Mouse (Mus musculus) lung, postnatal 0 days (tissue): Measurements from ENCODE around the gene Cdkal1. TPM values are rescaled to one million over a fixed set of nuclear protein-coding genes. Genes with fewer than 3 reads are reported as not detected.
A peak's percentile ranks its signal among the peaks of the same experiment; 100 is the strongest.

ENCODE experiments used
- ATAC-seq: fragments of 200-750 bp; cut with Nextera tagmentation; 2 replicates; pipeline ENCODE4 v1.8.0; 2017; ENCODE audit warnings: moderate library complexity
- DNase-seq: peaks from one replicate; pipeline ENCODE4 v3.0.0-alpha.2; 2016; ENCODE audit warnings: low spot score
- H3K27ac ChIP-seq: fragments of 300-500 bp; sonication (generic); 2 replicates; pipeline ENCODE4 v1.5.1; 2014; ENCODE audit warnings: antibody characterized with exemption, mild to moderate bottlenecking, low read length, mixed read lengths
- H3K27me3 ChIP-seq: fragments of 300-500 bp; sonication (generic); replicated peaks from 2 replicates; pipeline ENCODE4 v1.6.1; 2014; ENCODE audit warnings: low read length, mixed read lengths; ENCODE audit not compliant: insufficient read depth
- H3K36me3 ChIP-seq: fragments of 300-500 bp; sonication (generic); 2 replicates; pipeline ENCODE4 v1.6.1; 2014; ENCODE audit warnings: low read length, mixed read lengths; ENCODE audit not compliant: insufficient read depth
- H3K4me1 ChIP-seq: fragments of 300-500 bp; sonication (generic); 2 replicates; pipeline ENCODE4 v1.6.1; 2014; ENCODE audit warnings: antibody characterized with exemption, low read depth, low read length, mixed read lengths; ENCODE audit not compliant: insufficient read depth
- H3K4me2 ChIP-seq: fragments of 300-500 bp; sonication (generic); replicated peaks from 2 replicates; pipeline ENCODE4 v1.6.1; 2014; ENCODE audit warnings: low read depth, mild to moderate bottlenecking, low read length, moderate library complexity, mixed read lengths
- H3K4me3 ChIP-seq: fragments of 300-500 bp; sonication (generic); 2 replicates; pipeline ENCODE4 v1.5.1; 2014; ENCODE audit warnings: low read depth, low read length
- H3K9ac ChIP-seq: fragments of 300-500 bp; sonication (generic); replicated peaks from 2 replicates; pipeline ENCODE4 v1.6.1; 2014; ENCODE audit warnings: low read depth, mild to moderate bottlenecking
- H3K9me3 ChIP-seq: fragments of 300-500 bp; sonication (generic); 2 replicates; pipeline ENCODE4 v1.6.1; 2016; ENCODE audit warnings: low read length, mixed read lengths
- CTCF ChIP-seq: IDR thresholded peaks from 2 replicates; pipeline ENCODE4 v1.5.1; 2016; ENCODE audit warnings: antibody characterized with exemption, mild to moderate bottlenecking
- EP300 ChIP-seq: IDR thresholded peaks from 2 replicates; pipeline ENCODE4 v1.6.1; 2016; ENCODE audit warnings: antibody characterized with exemption, mild to moderate bottlenecking, control low read depth
- WGBS: fragments of 180-500 bp; shearing (Covaris S2); extraction: QIAGEN DNeasy Blood & Tissue Kit; methylation state at CpG from one replicate; pipeline ENCODE4 v1.1.7; 2014; 5-methylcytosine and 5-hydroxymethylcytosine counted together
- polyA plus RNA-seq: library from polyadenylated mRNA; unstranded; fragments of >200 nt; fragmentation: Nextera tagmentation; extraction: Ambion mirVana; gene quantifications from 2 replicates; pipeline ENCODE4 v1.2.1, GENCODE M21; 2015

The Cdkal1 gene
- polyA plus RNA-seq, 1 experiment from 2014 or later = 14.7 TPM

DNA sequence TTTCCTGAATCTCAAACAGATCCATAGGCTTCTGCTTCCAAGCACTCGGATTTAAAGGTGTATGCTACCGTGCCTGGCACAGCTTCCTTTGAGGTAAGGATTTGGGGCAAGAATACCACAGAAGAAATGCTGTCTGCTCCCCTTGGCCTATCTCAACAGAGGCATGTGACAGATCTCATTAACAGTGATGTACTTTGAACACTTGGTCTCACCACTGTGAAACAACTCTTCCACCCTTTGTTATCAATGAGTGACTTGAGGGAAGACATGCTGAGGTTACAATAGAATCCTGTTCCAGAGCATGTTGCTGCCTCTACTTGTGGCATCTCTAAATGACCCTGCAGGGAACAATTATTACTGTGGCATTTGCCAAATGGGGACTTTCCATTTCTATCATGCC is 4.6 kb upstream of the Cdkal1 start:
- no peak overlapping the region for H3K9ac ChIP-seq
- ATAC-seq = no peak
- DNase-seq = no peak
- H3K27me3 ChIP-seq = no peaks in the 10 kb centered on the region
- TF ChIP-seq EP300 = no peak
- TF ChIP-seq CTCF = no peak
- H3K27ac ChIP-seq = no peak overlapping the region
- no peaks in the 10 kb centered on the region for H3K36me3 ChIP-seq
- WGBS = 61% methylated on average over 2 of the region's 2 CpGs
- no peaks in the 10 kb centered on the region for H3K4me1 ChIP-seq
- no peaks in the 10 kb centered on the region for H3K9me3 ChIP-seq
- H3K4me2 ChIP-seq = no peak overlapping the region
- no peak overlapping the region for H3K4me3 ChIP-seq

DNA sequence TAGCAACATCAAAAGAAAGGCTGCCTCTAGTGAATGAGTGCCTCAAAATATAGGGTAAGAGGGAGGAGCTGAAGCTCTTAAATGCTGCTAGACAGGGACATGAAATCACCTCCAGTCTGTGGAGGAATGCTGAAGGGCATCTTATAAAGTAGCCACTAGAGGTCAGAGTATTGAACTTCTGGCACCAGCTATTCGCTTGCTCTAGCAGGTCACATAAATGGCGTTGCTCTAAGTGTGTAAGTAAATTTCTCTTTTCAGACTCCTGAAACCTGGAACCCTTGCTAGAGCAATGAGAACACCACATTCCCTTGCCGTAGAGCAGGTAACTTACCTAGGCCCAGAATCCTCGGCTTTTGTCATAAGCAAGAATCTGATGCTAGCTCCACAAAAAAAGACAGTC is 2.0 kb upstream of the Cdkal1 start:
- no peak overlapping the region for H3K9ac ChIP-seq
- ATAC-seq (peak; percentile 64), DNase-seq (peak; percentile 85)
- no peaks in the 10 kb centered on the region for H3K27me3 ChIP-seq
- 14% methylated on average over 4 of the region's 4 CpGs for WGBS
- H3K27ac ChIP-seq = no peak overlapping the region
- H3K4me2 ChIP-seq = no peak overlapping the region
- no peaks in the 10 kb centered on the region for H3K9me3 ChIP-seq
- no peaks in the 10 kb centered on the region for H3K36me3 ChIP-seq
- H3K4me3 ChIP-seq = no peak overlapping the region
- peak; percentile 72 for TF ChIP-seq CTCF
- TF ChIP-seq EP300 = no peak
- H3K4me1 ChIP-seq = no peaks in the 10 kb centered on the region

DNA sequence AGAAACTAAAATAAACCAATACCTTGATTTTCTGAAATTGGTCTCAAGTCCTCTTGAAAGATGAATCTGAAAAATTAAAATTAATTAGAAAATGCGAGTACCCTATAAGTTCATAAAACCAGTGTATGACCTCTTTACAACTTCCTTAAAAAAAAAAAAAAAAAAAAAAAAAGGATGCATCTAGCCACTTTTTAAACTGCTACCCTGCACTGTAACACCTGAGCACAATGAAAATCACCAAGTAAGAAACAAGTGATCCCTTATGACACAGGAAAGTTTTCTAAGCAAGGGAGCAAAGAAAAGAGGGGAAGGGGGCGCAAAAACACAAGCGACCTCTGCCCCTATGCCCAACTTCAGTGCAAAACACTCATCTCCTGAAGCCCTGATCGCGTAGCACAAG is 598 bp downstream of the Cdkal1 start:
- no peak for ATAC-seq
- no peak for TF ChIP-seq CTCF
- TF ChIP-seq EP300 = no peak

DNA sequence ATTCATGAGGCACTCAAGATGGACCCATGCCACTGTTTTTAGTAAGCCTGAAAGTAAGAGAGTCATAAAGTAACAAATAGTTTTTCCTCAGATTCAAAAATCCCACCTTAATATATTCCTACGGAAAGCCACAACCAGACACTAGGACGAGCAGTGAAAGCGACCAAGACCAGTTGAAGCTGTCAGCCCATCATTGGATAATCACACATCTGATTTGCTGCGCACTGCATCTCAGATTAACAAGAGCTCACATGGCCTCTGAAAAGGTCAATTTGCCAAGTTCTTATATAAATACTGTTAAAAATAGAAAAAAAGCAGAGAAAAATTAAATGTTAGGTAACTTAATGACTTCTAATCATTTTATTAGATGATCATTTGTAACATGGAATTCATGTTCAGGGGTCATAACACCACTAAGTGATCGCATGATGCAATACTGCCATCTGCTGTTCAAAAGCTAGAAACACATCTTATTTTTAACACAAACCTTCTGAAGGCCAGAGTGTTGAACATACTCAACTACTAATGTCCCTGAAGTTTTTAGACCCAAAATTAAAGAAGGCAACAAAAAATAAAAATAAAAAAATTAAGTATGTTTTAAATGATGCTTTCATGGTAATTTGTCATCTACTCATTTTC is 16.9 kb downstream of the Cdkal1 start:
- Histone ChIP-seq H3K9ac (no peak overlapping the region), H3K36me3 (no peaks in the 10 kb centered on the region), H3K27me3 (no peaks in the 10 kb centered on the region), H3K4me2 (no peak overlapping the region), H3K9me3 (no peaks in the 10 kb centered on the region), H3K27ac (no peak overlapping the region), H3K4me3 (no peak overlapping the region), H3K4me1 (no peaks in the 10 kb centered on the region)
- ATAC-seq (no peak), DNase-seq (peak; percentile 80)
- 45% methylated on average over 5 of the region's 5 CpGs for WGBS
- TF ChIP-seq EP300 (no peak), CTCF (peak; percentile 83)

More for the DNA sequence above, 598 bp downstream of the Cdkal1 start:
- Histone ChIP-seq H3K4me3 (peak overlapping the region; percentile 72), H3K27ac (peak overlapping the region; percentile 84), H3K9ac (peak overlapping the region; percentile 58), H3K4me1 (no peaks in the 10 kb centered on the region), H3K36me3 (no peaks in the 10 kb centered on the region), H3K27me3 (no peaks in the 10 kb centered on the region), H3K4me2 (peak overlapping the region; percentile 68), H3K9me3 (no peaks in the 10 kb centered on the region)
- DNase-seq = no peak
- 1% methylated on average over 5 of the region's 5 CpGs for WGBS

DNA sequence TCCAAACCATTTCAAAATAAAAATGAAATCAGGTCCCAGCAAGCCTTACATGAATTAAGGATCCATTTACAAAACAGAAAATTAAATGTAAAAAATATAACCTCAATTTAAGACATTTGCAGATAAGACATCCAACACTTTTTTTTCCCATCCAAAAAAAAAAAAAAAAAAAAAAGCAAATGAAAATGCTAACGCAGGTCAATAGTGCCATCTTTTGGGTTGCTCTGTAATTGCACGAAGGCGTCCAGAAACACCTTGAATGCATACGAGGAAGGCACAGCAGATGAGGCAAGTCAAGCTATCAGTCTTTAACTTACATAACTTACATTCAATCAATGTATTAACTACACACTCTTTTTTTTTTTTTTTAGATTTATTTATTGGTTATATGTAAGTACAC is 20.3 kb downstream of the Cdkal1 start:
- WGBS = 16% methylated on average over 4 of the region's 4 CpGs
- no peaks in the 10 kb centered on the region for H3K4me1 ChIP-seq
- no peaks in the 10 kb centered on the region for H3K36me3 ChIP-seq
- DNase-seq (peak; percentile 62), ATAC-seq (no peak)
- no peaks in the 10 kb centered on the region for H3K9me3 ChIP-seq
- no peak overlapping the region for H3K4me2 ChIP-seq
- no peak overlapping the region for H3K4me3 ChIP-seq
- H3K27me3 ChIP-seq = no peaks in the 10 kb centered on the region
- TF ChIP-seq CTCF (peak; percentile 79), EP300 (no peak)
- no peak overlapping the region for H3K27ac ChIP-seq
- no peak overlapping the region for H3K9ac ChIP-seq

DNA sequence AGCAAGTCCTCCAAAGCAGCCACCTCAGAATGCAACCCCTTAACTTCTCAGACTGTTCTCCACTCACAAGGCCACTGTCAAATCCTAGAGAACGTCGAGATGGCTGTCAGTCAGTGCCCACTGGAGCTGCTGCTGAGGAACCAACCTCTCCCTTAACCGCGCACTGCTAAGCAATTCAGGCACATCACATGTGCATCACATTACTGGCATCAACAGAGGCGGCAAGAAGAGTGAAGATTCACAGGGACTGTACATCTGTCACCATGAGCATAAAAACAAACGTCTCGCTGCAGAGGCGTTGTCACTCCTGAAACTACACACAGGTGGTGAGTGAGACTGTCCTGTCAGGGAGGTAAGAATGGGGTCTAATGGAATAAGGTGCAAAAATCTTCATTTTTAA is 21.7 kb downstream of the Cdkal1 start:
- Histone ChIP-seq H3K27me3 (no peaks in the 10 kb centered on the region), H3K4me3 (no peak overlapping the region), H3K4me1 (no peaks in the 10 kb centered on the region), H3K27ac (no peak overlapping the region), H3K9me3 (no peaks in the 10 kb centered on the region), H3K36me3 (no peaks in the 10 kb centered on the region), H3K9ac (no peak overlapping the region), H3K4me2 (no peak overlapping the region)
- TF ChIP-seq EP300 = no peak
- no peak for TF ChIP-seq CTCF
- WGBS = 79% methylated on average over 8 of the region's 8 CpGs
- DNase-seq (no peak), ATAC-seq (no peak)

DNA sequence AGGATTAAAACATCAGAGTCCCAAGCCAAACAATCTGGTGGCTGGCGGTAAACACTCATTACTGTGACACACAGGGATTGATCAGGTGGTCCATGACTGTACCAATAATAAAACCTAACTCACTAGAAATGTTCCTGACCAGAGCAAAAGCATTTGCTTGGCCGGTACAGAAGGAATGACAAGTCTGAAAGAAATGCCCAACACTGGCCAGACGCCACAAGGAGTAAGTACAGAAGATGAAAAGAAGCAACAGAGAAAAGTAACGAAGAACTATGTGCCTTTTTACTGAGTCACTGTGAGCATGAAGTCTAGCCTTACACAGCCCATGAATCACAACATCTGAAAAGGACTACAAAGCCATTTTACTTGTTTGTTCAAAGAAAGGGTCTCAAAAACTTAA is 24.3 kb downstream of the Cdkal1 start:
- H3K27ac ChIP-seq = no peak overlapping the region
- H3K4me3 ChIP-seq = no peak overlapping the region
- no peaks in the 10 kb centered on the region for H3K36me3 ChIP-seq
- DNase-seq (no peak), ATAC-seq (no peak)
- H3K9me3 ChIP-seq = no peaks in the 10 kb centered on the region
- 79% methylated on average over 4 of the region's 4 CpGs for WGBS
- H3K27me3 ChIP-seq = no peaks in the 10 kb centered on the region
- no peaks in the 10 kb centered on the region for H3K4me1 ChIP-seq
- TF ChIP-seq EP300 (no peak), CTCF (no peak)
- H3K4me2 ChIP-seq = no peak overlapping the region
- no peak overlapping the region for H3K9ac ChIP-seq
